Mouse (Mus musculus): Measurements from ENCODE around the gene Ccdc12. TPM values are rescaled to one million over a fixed set of nuclear protein-coding genes. Genes with fewer than 3 reads are reported as not detected.
A peak's percentile ranks its signal among the peaks of the same experiment; 100 is the strongest.

Ccdc12 gene
- polyA plus RNA-seq, 1 experiment from 2014 or later = 84.4 TPM

GRCm38 (mm10) chr9:110631191-110631590 is 25.1 kb upstream of the Ccdc12 start:
- Histone ChIP-seq H3K27ac (no peak overlapping the region), H3K9me3 (replicated peaks) (no peaks in the 10 kb centered on the region), H3K27me3 (no peaks in the 10 kb centered on the region), H3K4me2 (no peak overlapping the region), H3K9ac (no peak overlapping the region), H3K36me3 (peaks cover 36% of the 10 kb centered on the region), H3K4me1 (replicated peaks) (no peaks in the 10 kb centered on the region), H3K4me3 (replicated peaks) (no peak overlapping the region)
- DNase-seq (peak; percentile 35), ATAC-seq (ENCODE audit: low read depth) (no peak)
- 61% methylated on average over 10 of the region's 10 CpGs for WGBS (ENCODE audit: insufficient replicate concordance)

- H3K9me3 ChIP-seq (replicated peaks) = no peaks in the 10 kb centered on the region
- no peak overlapping the region for H3K9ac ChIP-seq
- no peak for ATAC-seq (ENCODE audit: low read depth)
- DNase-seq = no peak
- no peaks in the 10 kb centered on the region for H3K4me1 ChIP-seq (replicated peaks)
- no peak overlapping the region for H3K27ac ChIP-seq
- peaks cover 35% of the 10 kb centered on the region; the same call in 1 of the 2 replicates for H3K36me3 ChIP-seq
- no peak overlapping the region for H3K4me3 ChIP-seq (replicated peaks)
- WGBS (ENCODE audit: insufficient replicate concordance) = 83% methylated on average over 30 of the region's 30 CpGs
- no peaks in the 10 kb centered on the region for H3K27me3 ChIP-seq
- H3K4me2 ChIP-seq = no peak overlapping the region
Measured at GRCm38 (mm10) chr9:110631651-110632275, 24.5 kb upstream of the Ccdc12 start.

DNA sequence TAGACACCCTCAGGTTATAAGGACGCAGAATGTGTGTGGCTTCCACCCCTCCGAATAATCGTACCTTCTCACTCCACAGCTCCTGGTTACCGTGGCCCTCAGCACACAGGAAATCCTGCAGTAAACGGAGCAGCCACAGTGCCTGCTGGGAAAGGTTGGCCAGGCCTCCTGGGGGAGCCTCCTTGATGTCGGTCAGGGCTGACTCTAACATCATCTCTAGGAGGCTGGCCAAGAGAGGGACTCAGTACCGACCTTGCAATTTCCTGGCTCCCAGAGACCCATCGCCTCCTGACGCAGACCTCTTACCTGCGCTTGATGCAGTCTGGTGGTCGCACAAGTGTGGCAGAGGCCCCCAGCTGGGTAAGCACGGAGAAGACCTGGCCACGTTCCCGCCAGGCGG is 23.6 kb upstream of the Ccdc12 start:
- Histone ChIP-seq H3K9ac (no peak overlapping the region), H3K4me2 (no peak overlapping the region), H3K9me3 (replicated peaks) (no peaks in the 10 kb centered on the region), H3K27me3 (no peaks in the 10 kb centered on the region), H3K4me3 (replicated peaks) (no peak overlapping the region), H3K27ac (no peak overlapping the region), H3K4me1 (replicated peaks) (no peaks in the 10 kb centered on the region), H3K36me3 (peaks cover 32% of the 10 kb centered on the region; the same call in 1 of the 2 replicates)
- ATAC-seq (ENCODE audit: low read depth) (no peak), DNase-seq (no peak)
- WGBS (ENCODE audit: insufficient replicate concordance) = 78% methylated on average over 15 of the region's 15 CpGs

DNA sequence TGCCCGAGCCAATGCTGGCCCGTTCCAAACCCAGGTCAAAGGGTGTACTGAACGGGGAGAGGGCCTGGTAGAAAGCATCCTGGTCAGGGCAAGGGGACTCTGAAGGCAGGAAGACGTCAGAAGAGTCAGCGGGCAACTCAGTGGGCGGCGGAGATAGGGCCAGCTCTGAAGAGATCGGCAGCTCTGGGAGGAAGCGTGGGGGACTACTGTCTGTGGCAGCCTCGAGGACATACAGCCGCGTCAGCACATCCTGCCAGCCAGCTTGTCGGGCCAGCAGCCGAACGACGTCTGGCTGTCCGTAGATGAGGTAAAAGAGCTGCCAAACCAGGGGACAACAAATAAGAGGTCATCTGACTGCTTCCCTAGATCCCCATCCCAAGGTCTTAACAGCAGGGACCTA is 22.4 kb upstream of the Ccdc12 start:
- Histone ChIP-seq H3K4me3 (replicated peaks) (no peak overlapping the region), H3K9me3 (replicated peaks) (no peaks in the 10 kb centered on the region), H3K4me1 (replicated peaks) (no peaks in the 10 kb centered on the region), H3K4me2 (no peak overlapping the region), H3K27ac (no peak overlapping the region), H3K9ac (no peak overlapping the region), H3K36me3 (peaks cover 32% of the 10 kb centered on the region), H3K27me3 (no peaks in the 10 kb centered on the region)
- no peak for DNase-seq
- ATAC-seq (ENCODE audit: low read depth) = no peak
- WGBS (ENCODE audit: insufficient replicate concordance) = 67% methylated on average over 17 of the region's 17 CpGs

GRCm38 (mm10) chr9:110635225-110635624 is 21.1 kb upstream of the Ccdc12 start:
- ATAC-seq (ENCODE audit: low read depth) (peak; percentile 35; the same call in 1 of the 2 replicates), DNase-seq (peak; percentile 67)
- WGBS (ENCODE audit: insufficient replicate concordance) = 18% methylated on average over 19 of the region's 19 CpGs
- no peak overlapping the region for H3K4me3 ChIP-seq (replicated peaks)
- no peak overlapping the region for H3K27ac ChIP-seq
- peaks cover 37% of the 10 kb centered on the region for H3K36me3 ChIP-seq
- H3K27me3 ChIP-seq = no peaks in the 10 kb centered on the region
- H3K9ac ChIP-seq = no peak overlapping the region
- no peak overlapping the region for H3K4me2 ChIP-seq
- H3K4me1 ChIP-seq (replicated peaks) = no peaks in the 10 kb centered on the region
- no peaks in the 10 kb centered on the region for H3K9me3 ChIP-seq (replicated peaks)

DNA sequence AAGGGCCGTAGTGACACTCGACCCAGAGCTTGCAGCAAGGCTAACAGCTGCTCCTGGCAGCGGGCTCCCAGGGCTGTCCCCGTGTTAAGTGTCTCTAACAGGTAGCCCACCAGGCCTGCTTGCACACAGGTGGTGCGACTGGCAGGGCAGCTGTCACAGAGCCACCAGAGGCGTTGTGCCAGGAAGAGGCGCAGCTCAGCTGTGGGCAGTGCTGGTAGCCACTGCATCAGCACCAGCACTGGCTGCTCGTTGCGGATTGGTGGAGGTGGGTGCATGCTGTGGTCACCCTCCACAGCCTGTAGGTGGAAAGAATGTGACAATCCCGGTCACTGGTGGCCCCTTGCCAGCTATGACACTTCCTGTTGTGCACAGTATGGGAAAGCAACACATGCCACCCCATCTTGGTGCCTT is 17.7 kb upstream of the Ccdc12 start:
- DNase-seq (no peak), ATAC-seq (ENCODE audit: low read depth) (no peak)
- Histone ChIP-seq H3K9me3 (replicated peaks) (no peaks in the 10 kb centered on the region), H3K27ac (no peak overlapping the region), H3K4me2 (no peak overlapping the region), H3K4me1 (replicated peaks) (peaks cover 10% of the 10 kb centered on the region; the same call in 1 of the 2 replicates), H3K9ac (no peak overlapping the region), H3K27me3 (no peaks in the 10 kb centered on the region), H3K36me3 (peaks cover 32% of the 10 kb centered on the region), H3K4me3 (replicated peaks) (no peak overlapping the region)
- 81% methylated on average over 10 of the region's 10 CpGs for WGBS (ENCODE audit: insufficient replicate concordance)

DNA sequence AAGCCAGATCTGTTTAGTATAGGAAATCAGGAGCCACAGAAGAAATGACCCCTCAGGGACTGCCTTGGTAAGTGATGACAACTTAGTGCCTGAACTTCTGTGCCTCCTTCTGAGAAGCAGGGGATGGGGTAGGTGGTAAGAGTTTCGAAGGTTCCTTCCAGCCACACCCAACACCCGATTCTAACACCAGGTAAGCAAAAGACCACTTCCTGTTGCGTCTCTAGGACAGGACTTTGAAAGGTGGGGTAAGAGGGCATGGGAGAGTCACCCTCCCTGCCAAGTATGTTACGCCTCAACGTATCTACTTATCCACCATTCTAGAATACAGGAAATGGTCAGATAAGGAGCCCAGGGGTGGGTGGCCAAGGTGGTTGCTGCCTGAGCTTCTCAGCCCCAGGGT is 15.3 kb upstream of the Ccdc12 start:
- Histone ChIP-seq H3K27me3 (no peaks in the 10 kb centered on the region), H3K4me3 (replicated peaks) (no peak overlapping the region), H3K36me3 (peaks cover 29% of the 10 kb centered on the region), H3K4me2 (no peak overlapping the region), H3K4me1 (replicated peaks) (peaks cover 34% of the 10 kb centered on the region), H3K9ac (no peak overlapping the region), H3K9me3 (replicated peaks) (no peaks in the 10 kb centered on the region), H3K27ac (no peak overlapping the region)
- 50% methylated on average over 5 of the region's 5 CpGs for WGBS (ENCODE audit: insufficient replicate concordance)
- ATAC-seq (ENCODE audit: low read depth) = no peak
- DNase-seq = no peak

DNA sequence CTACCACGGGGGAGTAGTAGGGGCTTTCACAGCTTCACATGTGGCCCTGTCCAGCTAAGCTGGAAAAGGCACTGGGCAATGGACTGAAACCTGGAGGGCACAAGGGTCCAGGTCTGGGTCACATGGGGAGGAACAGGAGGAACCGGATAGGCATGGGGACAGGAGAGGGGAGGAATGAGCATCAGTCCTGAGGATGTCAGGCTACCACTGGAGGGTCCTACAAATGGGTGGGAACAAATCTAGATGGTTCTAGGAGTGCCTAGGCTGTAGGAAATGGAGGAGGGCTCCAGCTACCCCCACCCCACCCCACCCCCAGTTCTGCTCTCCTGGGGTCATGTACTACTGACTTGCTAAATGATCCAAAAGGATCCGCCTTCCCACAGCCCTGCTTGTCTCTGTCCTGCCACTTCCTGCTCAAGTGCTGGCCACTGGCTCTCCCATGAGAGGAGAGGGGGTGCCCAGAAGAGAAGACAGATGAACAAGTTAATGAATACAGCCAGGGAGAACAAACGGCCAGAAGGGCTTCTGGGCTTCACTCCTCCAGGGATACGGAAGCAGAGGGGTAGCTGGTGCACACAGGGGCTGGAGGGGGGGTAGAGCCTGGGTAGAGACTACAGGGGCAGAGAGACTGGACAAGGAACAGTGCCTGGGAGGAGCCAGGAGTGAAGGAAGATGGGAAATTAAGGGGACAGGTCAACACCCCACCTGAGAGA is 13.3 kb upstream of the Ccdc12 start:
- 42% methylated on average over 5 of the region's 5 CpGs for WGBS (ENCODE audit: insufficient replicate concordance)
- Histone ChIP-seq H3K36me3 (peaks cover 20% of the 10 kb centered on the region), H3K4me3 (replicated peaks) (no peak overlapping the region), H3K4me2 (no peak overlapping the region), H3K9me3 (replicated peaks) (no peaks in the 10 kb centered on the region), H3K27ac (no peak overlapping the region), H3K9ac (no peak overlapping the region), H3K27me3 (0 out of 2 replicates have a peak, but pooled peaks cover under 1% of the 10 kb centered on the region), H3K4me1 (replicated peaks) (peaks cover 47% of the 10 kb centered on the region)
- DNase-seq (no peak), ATAC-seq (ENCODE audit: low read depth) (no peak)

- Histone ChIP-seq H3K9me3 (replicated peaks) (no peaks in the 10 kb centered on the region), H3K27ac (no peak overlapping the region), H3K4me2 (no peak overlapping the region), H3K36me3 (peaks cover 13% of the 10 kb centered on the region), H3K4me3 (replicated peaks) (no peak overlapping the region), H3K9ac (no peak overlapping the region), H3K4me1 (replicated peaks) (peaks cover 47% of the 10 kb centered on the region), H3K27me3 (0 out of 2 replicates have a peak, but pooled peaks cover 2% of the 10 kb centered on the region)
- no peak for DNase-seq
- ATAC-seq (ENCODE audit: low read depth) = no peak
- WGBS (ENCODE audit: insufficient replicate concordance) = 67% methylated on average over 9 of the region's 9 CpGs
Measured at GRCm38 (mm10) chr9:110643787-110644186, 12.5 kb upstream of the Ccdc12 start.

DNA sequence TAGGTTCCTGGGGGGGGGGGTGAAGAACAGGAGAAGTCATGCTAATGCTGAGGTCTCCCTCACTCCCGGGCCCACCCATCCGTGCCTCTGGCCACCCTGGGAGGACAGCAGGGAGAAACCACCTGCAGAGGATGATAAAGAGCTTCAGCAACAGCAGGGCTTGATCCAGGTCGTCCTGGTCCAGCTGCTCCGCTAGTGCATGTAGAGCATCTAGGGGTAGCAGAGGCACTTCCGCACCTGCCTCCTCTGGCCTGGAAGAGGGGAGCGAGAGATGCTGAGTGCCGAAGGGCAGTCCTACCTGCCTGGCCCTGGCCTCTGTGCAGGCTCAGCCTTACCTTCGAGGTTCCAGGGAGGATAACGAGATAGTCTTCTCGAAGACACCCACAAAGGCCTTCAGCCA is 12.0 kb upstream of the Ccdc12 start:
- Histone ChIP-seq H3K4me2 (peak overlapping the region; percentile 49; the same call in 1 of the 2 replicates), H3K9ac (no peak overlapping the region), H3K9me3 (replicated peaks) (no peaks in the 10 kb centered on the region), H3K4me1 (replicated peaks) (peaks cover 47% of the 10 kb centered on the region), H3K4me3 (replicated peaks) (no peak overlapping the region), H3K36me3 (peaks cover 9% of the 10 kb centered on the region), H3K27ac (no peak overlapping the region), H3K27me3 (0 out of 2 replicates have a peak, but pooled peaks cover 2% of the 10 kb centered on the region)
- ATAC-seq (ENCODE audit: low read depth) (no peak), DNase-seq (no peak)
- WGBS (ENCODE audit: insufficient replicate concordance) = 71% methylated on average over 10 of the region's 10 CpGs

- DNase-seq = no peak
- Histone ChIP-seq H3K27ac (no peak overlapping the region), H3K9me3 (replicated peaks) (no peaks in the 10 kb centered on the region), H3K4me3 (replicated peaks) (0 out of 2 replicates have a peak overlapping the region, but pooled peaks have one; percentile 14), H3K4me2 (peak overlapping the region; percentile 49), H3K4me1 (replicated peaks) (peaks cover 47% of the 10 kb centered on the region), H3K36me3 (peaks cover 8% of the 10 kb centered on the region), H3K9ac (0 out of 2 replicates have a peak overlapping the region, but pooled peaks have one; percentile 17), H3K27me3 (0 out of 2 replicates have a peak, but pooled peaks cover 2% of the 10 kb centered on the region)
- WGBS (ENCODE audit: insufficient replicate concordance) = 16% methylated on average over 9 of the region's 9 CpGs
- peak; percentile 56; the same call in 1 of the 2 replicates for ATAC-seq (ENCODE audit: low read depth)
Measured at GRCm38 (mm10) chr9:110645219-110645618, 11.1 kb upstream of the Ccdc12 start.
